Mouse (Mus musculus): ENCODE measurements at regions not wholly inside any gene's neighbourhood (a gene's known extent, or its start where the extent isn't known, plus 50 kb on each side); places are given as distances from the start of the nearest gene placed in this dataset.
A peak's percentile ranks its signal among the peaks of the same experiment; 100 is the strongest.

- ATAC-seq: no peak
- Histone ChIP-seq H3K4me1 (replicated peaks; ENCODE audit: control insufficient read depth, insufficient read depth, low read length) (no peaks in the 10 kb centered on the region), H3K9ac (replicated peaks; ENCODE audit: low read depth, low read length) (no peak overlapping the region), H3K4me3 (replicated peaks; ENCODE audit: low read length) (no peak overlapping the region), H3K27ac (ENCODE audit: low read length) (no peak overlapping the region), H3K4me2 (ENCODE audit: low read length) (no peak overlapping the region), H3K27me3 (replicated peaks; ENCODE audit: control insufficient read depth, insufficient read depth, low read length) (no peaks in the 10 kb centered on the region), H3K36me3 (ENCODE audit: control insufficient read depth, insufficient read depth) (no peaks in the 10 kb centered on the region), H3K9me3 (ENCODE audit: control insufficient read depth, low read length) (no peaks in the 10 kb centered on the region)
- WGBS: 69% methylated on average over 3 of the region's 3 CpGs
Measured at GRCm38 (mm10) chr13:107683909-107684308, 360.3 kb upstream of the Smim15 start.

- Histone ChIP-seq H3K9ac (replicated peaks; ENCODE audit: low read depth, low read length) (no peak overlapping the region), H3K9me3 (ENCODE audit: control insufficient read depth, low read length) (no peaks in the 10 kb centered on the region), H3K4me3 (replicated peaks; ENCODE audit: low read length) (no peak overlapping the region), H3K36me3 (ENCODE audit: control insufficient read depth, insufficient read depth) (no peaks in the 10 kb centered on the region), H3K4me2 (ENCODE audit: low read length) (no peak overlapping the region), H3K27me3 (replicated peaks; ENCODE audit: control insufficient read depth, insufficient read depth, low read length) (no peaks in the 10 kb centered on the region), H3K27ac (ENCODE audit: low read length) (no peak overlapping the region), H3K4me1 (replicated peaks; ENCODE audit: control insufficient read depth, insufficient read depth, low read length) (peaks cover 5% of the 10 kb centered on the region)
- ATAC-seq: no peak
- WGBS: 70% methylated on average over 5 of the region's 5 CpGs
Measured at GRCm38 (mm10) chr13:107681719-107682118, 362.5 kb upstream of the Smim15 start.

- ATAC-seq: no peak
- no peak overlapping the region for H3K27ac ChIP-seq (ENCODE audit: low read length)
- H3K36me3 ChIP-seq (ENCODE audit: control insufficient read depth, insufficient read depth): no peaks in the 10 kb centered on the region
- no peak overlapping the region for H3K9ac ChIP-seq (replicated peaks; ENCODE audit: low read depth, low read length)
- no peaks in the 10 kb centered on the region for H3K27me3 ChIP-seq (replicated peaks; ENCODE audit: control insufficient read depth, insufficient read depth, low read length)
- peaks cover 13% of the 10 kb centered on the region for H3K4me1 ChIP-seq (replicated peaks; ENCODE audit: control insufficient read depth, insufficient read depth, low read length)
- H3K4me3 ChIP-seq (replicated peaks; ENCODE audit: low read length): no peak overlapping the region
- H3K9me3 ChIP-seq (ENCODE audit: control insufficient read depth, low read length): no peaks in the 10 kb centered on the region
- H3K4me2 ChIP-seq (ENCODE audit: low read length): no peak overlapping the region
Measured at GRCm38 (mm10) chr13:107678860-107679259, 365.4 kb upstream of the Smim15 start.

DNA sequence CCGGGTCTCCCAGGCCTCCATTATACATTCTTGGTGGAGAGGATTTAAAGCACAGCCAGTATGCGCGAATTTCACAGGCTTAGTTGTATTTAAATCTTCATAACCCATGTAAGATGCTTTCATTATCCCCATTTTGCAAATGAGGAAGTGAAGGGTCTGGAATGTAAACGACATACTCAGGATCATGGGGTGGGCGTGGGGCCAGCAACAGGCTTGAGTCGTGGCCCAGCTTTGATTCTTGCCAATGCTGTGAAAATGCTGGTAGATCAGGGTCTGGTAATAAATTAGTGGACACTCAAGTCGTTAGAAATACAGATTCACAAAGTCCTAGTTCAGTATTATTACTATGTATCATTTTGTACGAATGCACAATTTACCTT, 367.2 kb upstream of the Smim15 start:
- Histone ChIP-seq H3K36me3 (ENCODE audit: control insufficient read depth, insufficient read depth) (no peaks in the 10 kb centered on the region), H3K4me3 (replicated peaks; ENCODE audit: low read length) (no peak overlapping the region), H3K4me2 (ENCODE audit: low read length) (no peak overlapping the region), H3K9ac (replicated peaks; ENCODE audit: low read depth, low read length) (no peak overlapping the region), H3K9me3 (ENCODE audit: control insufficient read depth, low read length) (no peaks in the 10 kb centered on the region), H3K4me1 (replicated peaks; ENCODE audit: control insufficient read depth, insufficient read depth, low read length) (peaks cover 13% of the 10 kb centered on the region), H3K27me3 (replicated peaks; ENCODE audit: control insufficient read depth, insufficient read depth, low read length) (no peaks in the 10 kb centered on the region), H3K27ac (ENCODE audit: low read length) (no peak overlapping the region; the same call in 1 of the 2 replicates)
- no peak for ATAC-seq
- 42% methylated on average over 8 of the region's 8 CpGs for WGBS

- peaks cover 13% of the 10 kb centered on the region for H3K4me1 ChIP-seq (replicated peaks; ENCODE audit: control insufficient read depth, insufficient read depth, low read length)
- H3K4me3 ChIP-seq (replicated peaks; ENCODE audit: low read length): no peak overlapping the region
- no peak overlapping the region; the same call in 1 of the 2 replicates for H3K27ac ChIP-seq (ENCODE audit: low read length)
- H3K9me3 ChIP-seq (ENCODE audit: control insufficient read depth, low read length): no peaks in the 10 kb centered on the region
- no peaks in the 10 kb centered on the region for H3K36me3 ChIP-seq (ENCODE audit: control insufficient read depth, insufficient read depth)
- no peaks in the 10 kb centered on the region for H3K27me3 ChIP-seq (replicated peaks; ENCODE audit: control insufficient read depth, insufficient read depth, low read length)
- H3K9ac ChIP-seq (replicated peaks; ENCODE audit: low read depth, low read length): no peak overlapping the region
- WGBS: 15% methylated on average over 9 of the region's 9 CpGs
- ATAC-seq: peak; percentile 73
- no peak overlapping the region for H3K4me2 ChIP-seq (ENCODE audit: low read length)
Measured at GRCm38 (mm10) chr13:107676310-107677090, 367.7 kb upstream of the Smim15 start.

DNA sequence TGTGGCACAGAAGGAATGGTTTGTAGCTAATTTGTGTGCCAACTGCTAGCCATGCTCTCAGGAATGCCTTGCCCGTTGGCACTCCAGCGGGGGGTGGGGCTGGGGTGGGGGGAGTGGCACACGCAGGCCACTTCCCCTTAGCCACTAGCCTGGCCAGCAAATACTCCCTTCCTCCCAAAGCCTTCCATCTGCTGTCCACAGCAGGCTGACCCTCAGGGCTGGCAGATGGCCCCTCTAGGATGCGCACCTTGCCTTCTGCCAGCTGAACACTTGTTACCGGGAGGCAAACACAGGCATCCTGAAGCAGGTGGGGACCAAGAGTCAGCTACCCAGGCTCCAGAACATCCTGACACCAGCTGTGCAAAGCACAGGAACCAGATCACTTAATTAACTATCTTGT, 372.1 kb upstream of the Smim15 start:
- H3K4me3 ChIP-seq (replicated peaks; ENCODE audit: low read length): no peak overlapping the region
- no peaks in the 10 kb centered on the region for H3K36me3 ChIP-seq (ENCODE audit: control insufficient read depth, insufficient read depth)
- H3K27ac ChIP-seq (ENCODE audit: low read length): no peak overlapping the region
- 71% methylated on average over 5 of the region's 5 CpGs for WGBS
- no peak overlapping the region for H3K9ac ChIP-seq (replicated peaks; ENCODE audit: low read depth, low read length)
- H3K27me3 ChIP-seq (replicated peaks; ENCODE audit: control insufficient read depth, insufficient read depth, low read length): no peaks in the 10 kb centered on the region
- no peak overlapping the region for H3K4me2 ChIP-seq (ENCODE audit: low read length)
- H3K4me1 ChIP-seq (replicated peaks; ENCODE audit: control insufficient read depth, insufficient read depth, low read length): peaks cover 13% of the 10 kb centered on the region
- H3K9me3 ChIP-seq (ENCODE audit: control insufficient read depth, low read length): no peaks in the 10 kb centered on the region
- no peak for ATAC-seq

GRCm38 (mm10) chr13:107668509-107668908, 375.7 kb upstream of the Smim15 start:
- Histone ChIP-seq H3K9me3 (ENCODE audit: control insufficient read depth, low read length) (no peaks in the 10 kb centered on the region), H3K4me3 (replicated peaks; ENCODE audit: low read length) (no peak overlapping the region), H3K36me3 (ENCODE audit: control insufficient read depth, insufficient read depth) (no peaks in the 10 kb centered on the region), H3K4me2 (ENCODE audit: low read length) (no peak overlapping the region), H3K9ac (replicated peaks; ENCODE audit: low read depth, low read length) (no peak overlapping the region), H3K27ac (ENCODE audit: low read length) (no peak overlapping the region), H3K4me1 (replicated peaks; ENCODE audit: control insufficient read depth, insufficient read depth, low read length) (peaks cover 10% of the 10 kb centered on the region), H3K27me3 (replicated peaks; ENCODE audit: control insufficient read depth, insufficient read depth, low read length) (no peaks in the 10 kb centered on the region)
- WGBS: 47% methylated on average over 4 of the region's 5 CpGs
- ATAC-seq: no peak

DNA sequence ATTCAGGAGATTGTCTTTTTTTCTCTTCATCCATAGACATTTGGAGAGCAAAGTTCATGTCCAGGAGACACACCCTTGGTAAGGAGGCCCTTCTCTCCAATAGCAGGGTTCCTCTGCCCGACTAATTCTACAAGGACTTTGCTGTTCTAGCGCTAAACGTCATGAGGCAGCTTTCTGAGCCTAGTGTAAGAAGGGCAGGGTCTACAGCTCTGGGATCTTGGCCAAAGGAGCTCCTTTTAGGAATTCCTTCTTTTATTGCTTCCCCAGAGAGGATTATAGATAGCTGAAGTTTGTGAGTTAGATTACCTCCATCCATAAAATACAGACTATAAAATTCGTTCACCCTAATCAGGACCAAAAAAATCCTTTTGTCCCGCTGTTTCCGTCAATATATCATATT, 378.5 kb upstream of the Smim15 start:
- peaks cover 21% of the 10 kb centered on the region for H3K4me1 ChIP-seq (replicated peaks; ENCODE audit: control insufficient read depth, insufficient read depth, low read length)
- H3K4me2 ChIP-seq (ENCODE audit: low read length): no peak overlapping the region
- no peak overlapping the region for H3K27ac ChIP-seq (ENCODE audit: low read length)
- H3K27me3 ChIP-seq (replicated peaks; ENCODE audit: control insufficient read depth, insufficient read depth, low read length): no peaks in the 10 kb centered on the region
- no peaks in the 10 kb centered on the region for H3K36me3 ChIP-seq (ENCODE audit: control insufficient read depth, insufficient read depth)
- no peak for ATAC-seq
- H3K4me3 ChIP-seq (replicated peaks; ENCODE audit: low read length): no peak overlapping the region
- no peak overlapping the region for H3K9ac ChIP-seq (replicated peaks; ENCODE audit: low read depth, low read length)
- no peaks in the 10 kb centered on the region for H3K9me3 ChIP-seq (ENCODE audit: control insufficient read depth, low read length)
- 74% methylated on average over 6 of the region's 6 CpGs for WGBS

DNA sequence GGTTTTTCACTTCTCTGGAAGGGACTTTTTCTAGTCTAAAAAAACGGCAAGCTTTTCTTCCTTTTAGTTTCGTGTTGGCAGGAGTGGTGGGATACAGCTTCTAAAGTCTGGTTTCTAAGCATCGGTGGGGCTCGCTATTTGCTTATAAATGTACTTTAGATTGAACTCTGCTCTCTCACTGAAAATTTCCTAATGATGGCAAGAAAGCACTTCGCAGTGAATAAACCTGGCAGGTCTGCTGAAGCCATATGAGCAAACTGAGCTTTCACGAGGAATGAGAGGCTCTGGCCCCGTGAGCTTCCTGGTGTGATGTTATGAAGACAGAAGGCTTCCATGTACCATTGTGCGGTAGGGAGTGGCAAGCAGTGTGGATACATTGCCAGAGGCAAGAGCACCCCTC, 380.0 kb upstream of the Smim15 start:
- H3K9ac ChIP-seq (replicated peaks; ENCODE audit: low read depth, low read length): no peak overlapping the region; the same call in 1 of the 2 replicates
- H3K4me3 ChIP-seq (replicated peaks; ENCODE audit: low read length): no peak overlapping the region
- H3K4me2 ChIP-seq (ENCODE audit: low read length): 0 out of 2 replicates have a peak overlapping the region, but pooled peaks have one; percentile 10
- no peak for ATAC-seq
- H3K4me1 ChIP-seq (replicated peaks; ENCODE audit: control insufficient read depth, insufficient read depth, low read length): peaks cover 21% of the 10 kb centered on the region
- WGBS: 25% methylated on average over 8 of the region's 8 CpGs
- H3K27ac ChIP-seq (ENCODE audit: low read length): peak overlapping the region; percentile 19; the same call in 1 of the 2 replicates
- no peaks in the 10 kb centered on the region for H3K27me3 ChIP-seq (replicated peaks; ENCODE audit: control insufficient read depth, insufficient read depth, low read length)
- H3K36me3 ChIP-seq (ENCODE audit: control insufficient read depth, insufficient read depth): no peaks in the 10 kb centered on the region
- H3K9me3 ChIP-seq (ENCODE audit: control insufficient read depth, low read length): no peaks in the 10 kb centered on the region
